Mouse (Mus musculus) ovary, adult 18-20 months (tissue): Measurements from ENCODE around the gene Rapgef4.
"Not testable (repeated sequence)": the region's sequence is repeated elsewhere in the genome, so short reads cannot be mapped to it uniquely, and the experiment has no call there.

Source experiments
- DNase-seq: peaks from one replicate; pipeline ENCODE4 v3.0.0; 2022; ENCODE audit warnings: low spot score, mixed read lengths

Gene Rapgef4

DNA sequence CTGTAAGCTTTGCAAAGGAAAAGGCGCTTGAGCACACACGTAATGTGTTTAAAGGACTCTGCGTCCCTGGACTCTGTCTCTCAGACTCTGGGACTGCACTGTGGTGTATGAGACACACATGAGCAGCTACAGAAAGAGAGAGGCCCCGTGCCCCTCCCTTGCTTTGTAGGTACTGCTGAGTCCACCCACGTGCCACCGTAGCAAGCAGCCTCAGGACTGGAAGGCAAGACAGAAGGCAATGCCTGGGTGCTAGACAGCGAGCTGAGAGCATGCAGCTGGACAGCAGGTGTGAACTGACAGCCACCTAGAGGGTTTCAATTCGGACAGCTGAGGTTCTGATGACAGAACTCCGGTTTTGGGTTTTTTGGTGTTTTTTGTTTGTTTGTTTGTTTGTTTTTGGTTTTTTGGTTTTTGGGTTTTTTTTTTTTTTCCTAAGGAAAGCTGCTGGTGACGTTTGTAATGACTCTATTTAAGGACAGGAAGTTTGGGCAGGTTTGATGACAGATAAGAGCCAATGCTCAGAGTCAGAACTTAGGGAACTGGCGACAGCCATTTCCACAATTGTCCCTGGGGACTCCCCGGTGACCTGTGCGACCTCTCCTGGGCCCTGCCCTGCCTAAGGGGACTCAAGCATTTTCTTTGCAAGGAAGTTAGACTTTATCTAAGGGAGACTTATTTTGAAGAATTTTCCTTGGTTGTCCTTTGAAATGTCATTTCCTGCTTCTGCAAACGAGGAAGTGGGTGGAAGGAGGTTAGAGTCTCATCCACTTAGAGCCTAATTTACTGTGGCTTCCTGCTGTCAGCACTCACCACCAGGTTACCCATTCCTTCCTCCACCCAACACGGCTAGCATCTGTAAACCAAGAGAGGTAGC lies 136.3 kb downstream of the Rapgef4 start:
- no peak for DNase-seq

DNA sequence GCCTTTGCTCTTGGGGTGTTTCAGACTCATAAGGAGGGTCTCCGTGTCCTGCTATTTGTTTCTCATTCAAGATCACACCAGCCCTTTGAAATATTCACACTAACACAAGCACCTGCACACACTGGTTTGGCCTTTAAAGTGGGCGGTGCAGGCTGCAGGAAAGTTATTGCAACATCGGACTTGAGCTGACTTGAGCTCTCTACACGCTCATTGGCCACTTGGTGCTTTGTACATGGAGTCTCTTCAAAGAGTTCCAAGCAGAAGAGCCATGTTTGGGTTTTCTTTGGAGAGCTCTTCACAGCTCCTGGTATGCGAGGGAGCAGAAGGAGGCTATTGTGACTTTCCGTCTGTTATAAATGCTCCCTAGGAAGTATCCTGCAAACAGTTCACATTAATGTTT lies 139.2 kb downstream of the Rapgef4 start:
- DNase-seq, result no peak

DNA sequence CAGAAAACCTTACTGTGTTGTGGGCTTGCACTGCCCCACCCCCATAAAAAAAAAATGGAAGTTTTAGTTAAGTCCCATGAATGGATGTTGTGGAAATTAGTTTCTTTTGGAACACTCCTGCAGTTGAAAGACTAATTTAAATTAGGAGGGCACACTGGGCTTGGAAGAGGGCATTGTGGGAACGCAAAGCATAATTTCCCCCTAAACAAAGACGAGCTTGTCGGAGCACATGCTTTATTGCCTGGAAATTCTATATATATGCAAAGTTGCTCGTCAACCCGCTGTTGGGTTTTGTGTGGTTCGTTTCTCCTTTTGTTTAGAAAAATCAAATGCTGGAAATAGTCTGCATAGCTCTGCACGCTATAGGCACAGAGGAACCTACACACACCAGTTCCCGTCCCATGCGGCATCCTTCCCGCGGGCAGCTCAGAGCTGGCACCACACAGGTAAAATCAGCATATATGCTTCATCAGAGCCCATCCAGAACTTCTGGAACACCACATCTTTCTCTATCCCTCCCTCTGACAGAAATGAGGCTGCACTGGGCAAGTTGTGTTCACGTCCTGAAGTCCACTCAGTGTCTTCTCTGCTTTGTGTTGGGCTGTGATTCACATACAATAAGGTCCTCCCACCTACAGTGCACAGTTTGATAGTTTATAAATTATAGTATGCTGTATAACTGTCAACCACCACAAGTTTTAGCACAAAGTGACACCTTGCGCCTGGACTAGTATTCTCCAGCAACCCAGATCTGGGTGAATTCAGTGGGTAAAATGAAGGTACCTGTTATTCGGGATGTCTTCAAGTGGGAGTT lies 141.6 kb downstream of the Rapgef4 start:
- DNase-seq, result no peak

DNA sequence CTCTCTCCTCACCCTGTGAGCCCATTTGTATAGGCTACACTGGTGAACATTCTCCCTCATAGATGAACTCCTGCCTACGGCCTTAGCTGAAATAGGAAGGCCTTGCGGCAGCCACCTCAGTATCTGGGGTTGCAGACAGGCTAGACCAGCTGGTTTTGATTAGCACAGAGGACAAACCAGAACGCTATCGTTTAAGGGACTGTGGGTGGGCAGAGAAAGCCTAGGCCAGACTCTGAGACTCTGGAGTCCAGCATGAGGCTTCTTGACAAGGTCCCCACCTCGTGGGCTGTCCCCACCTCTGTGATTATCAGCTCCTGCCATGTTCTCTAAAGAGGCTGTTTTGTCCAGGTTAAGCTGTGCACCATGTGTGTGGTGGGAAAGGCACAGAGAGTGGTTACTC lies 142.8 kb downstream of the Rapgef4 start:
- no peak for DNase-seq

DNA sequence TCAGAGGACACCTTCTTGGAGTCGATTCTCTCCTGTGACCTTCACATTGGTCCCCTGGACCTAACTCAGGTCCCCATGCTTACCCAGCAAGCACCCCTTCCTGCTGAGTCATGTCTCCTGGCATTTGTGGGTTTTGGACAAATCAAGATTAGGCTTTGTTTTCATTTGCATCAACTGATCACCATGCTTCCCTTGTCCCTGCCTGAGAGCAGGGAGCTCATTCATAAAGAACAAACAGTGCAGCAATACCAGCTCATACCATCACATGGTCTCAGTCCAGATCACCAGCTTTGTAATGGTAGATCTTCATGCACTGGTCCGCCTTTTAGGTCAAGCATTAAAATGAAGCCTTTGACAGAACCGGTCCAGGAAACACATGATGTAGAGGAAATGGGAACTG lies 144.7 kb downstream of the Rapgef4 start:
- DNase-seq, result no peak

DNA sequence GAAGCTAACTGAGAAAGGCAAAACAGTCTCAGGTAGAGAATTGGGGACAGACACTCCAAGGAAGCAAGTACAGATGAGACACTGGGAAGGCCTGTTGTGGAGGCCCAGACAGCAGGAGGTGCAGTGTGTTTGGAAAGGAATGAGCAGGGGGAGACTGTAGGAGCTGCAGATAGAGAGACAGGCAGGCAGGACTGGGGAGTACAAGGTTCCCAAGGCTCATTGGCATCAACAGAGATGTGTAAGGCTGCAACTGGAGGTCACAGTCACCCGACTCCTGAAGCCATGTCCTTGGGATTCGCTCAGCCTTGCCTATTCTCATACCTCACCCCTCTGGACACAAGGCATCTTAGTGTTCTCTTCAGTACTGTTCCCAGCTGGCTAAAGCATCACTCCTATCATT lies 145.4 kb downstream of the Rapgef4 start:
- DNase-seq, result peak; percentile 32

DNA sequence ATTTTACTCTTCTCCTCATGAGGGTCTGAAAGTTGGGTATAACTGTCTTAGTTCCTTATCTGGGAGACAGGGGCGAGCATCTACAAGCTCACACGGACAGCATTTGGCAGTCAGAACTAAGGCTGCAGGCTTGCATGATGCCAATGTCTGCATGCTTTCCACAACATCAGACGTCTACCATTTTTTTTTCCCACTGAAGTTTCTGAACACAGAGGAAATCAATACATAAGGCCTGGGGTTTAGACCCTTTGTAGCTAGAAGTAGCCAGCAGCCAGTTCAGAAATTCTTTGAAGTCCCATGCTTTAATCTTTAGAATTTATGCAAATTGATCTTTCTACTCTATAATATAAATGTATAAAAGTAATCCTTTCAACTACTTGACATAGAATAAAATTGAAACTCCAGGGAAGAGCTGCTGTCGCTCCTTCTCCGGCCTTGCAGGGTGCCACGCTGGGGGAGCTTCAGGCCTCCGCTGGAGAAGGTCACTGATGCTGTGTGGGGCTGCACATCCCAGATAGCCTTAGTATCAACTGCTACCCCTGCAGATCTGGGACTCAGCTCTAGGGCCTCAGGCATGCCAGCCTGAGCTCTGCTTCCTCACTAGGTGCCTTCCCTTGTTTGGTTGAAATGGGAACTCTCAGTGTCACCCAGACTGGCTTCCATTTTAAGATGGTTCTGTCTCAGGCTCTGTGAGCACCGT lies 148.7 kb downstream of the Rapgef4 start:
- no peak for DNase-seq

DNA sequence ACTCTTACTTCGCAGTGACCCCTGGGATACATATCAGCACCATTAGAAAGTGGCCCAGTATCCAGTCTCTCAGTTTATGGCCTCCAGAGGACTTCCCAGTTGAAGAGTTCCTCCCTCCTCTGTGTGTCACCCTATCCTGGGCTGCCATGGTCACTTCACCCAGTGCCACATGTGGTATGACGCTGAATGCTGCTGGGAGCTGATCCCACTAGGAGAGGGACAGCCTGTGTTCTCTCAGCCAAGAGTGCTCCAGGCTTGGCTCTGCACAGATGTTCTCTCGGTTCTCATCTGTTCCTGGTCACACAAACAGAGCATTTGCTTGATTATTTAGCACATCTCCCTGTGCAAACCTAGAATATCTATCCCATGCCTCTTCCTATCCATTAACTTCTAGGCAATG lies 151.2 kb downstream of the Rapgef4 start:
- no peak for DNase-seq

DNA sequence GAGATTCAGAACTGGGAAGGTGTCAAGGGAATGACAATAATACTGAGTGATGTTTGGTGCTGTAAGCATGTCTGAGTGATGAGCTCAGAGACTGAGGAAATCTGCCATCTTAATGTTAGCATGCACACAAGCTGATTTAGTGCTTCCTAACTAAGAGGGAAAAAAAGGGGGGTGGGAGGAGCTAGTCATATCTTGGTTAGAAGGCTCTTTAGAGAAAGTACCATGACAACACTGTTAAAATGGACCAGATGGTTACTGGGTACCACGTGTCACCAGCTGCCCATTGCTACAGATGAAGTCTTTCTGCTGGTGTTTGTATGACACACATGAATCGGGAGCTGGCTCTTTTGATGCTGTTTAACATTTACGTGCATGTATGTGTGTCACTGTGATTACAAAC lies 155.0 kb downstream of the Rapgef4 start:
- DNase-seq, result no peak

DNA sequence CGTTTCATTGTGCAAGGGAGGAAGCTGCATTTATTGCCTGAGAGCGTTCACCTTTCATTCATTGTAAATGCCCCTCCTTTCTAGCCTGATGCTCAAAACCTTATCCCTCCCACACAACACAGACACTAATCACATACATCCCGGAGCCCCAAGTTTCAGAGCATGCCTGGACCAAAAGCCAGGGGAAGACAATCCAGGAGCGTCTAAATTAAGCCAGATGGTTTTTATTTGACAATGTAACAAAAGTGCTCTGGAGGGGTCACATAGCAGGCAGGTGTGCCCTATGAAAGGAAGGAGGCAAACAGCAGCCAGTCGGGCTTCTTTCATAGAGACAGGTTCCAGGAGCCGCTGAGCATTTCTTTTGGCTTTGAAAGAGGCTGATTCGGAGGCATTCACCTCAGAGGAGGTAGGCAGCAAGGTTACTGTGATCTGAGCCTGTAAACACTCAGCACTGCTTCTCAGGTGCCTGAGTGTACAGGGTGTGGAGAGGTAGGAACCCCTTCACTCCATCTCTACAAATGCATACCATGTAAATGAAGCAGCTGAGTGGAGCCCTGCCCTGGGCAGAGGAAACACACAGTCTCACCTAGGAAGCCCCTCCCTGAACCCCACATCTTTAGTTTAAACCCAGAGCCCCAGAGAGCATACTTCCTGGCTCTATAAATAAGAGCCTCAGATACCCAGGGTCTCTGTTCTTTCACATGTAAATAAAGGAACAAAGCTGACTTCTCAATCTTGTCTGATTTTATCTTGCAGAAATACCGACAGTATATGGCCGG lies 155.6 kb downstream of the Rapgef4 start:
- DNase-seq, result no peak

DNA sequence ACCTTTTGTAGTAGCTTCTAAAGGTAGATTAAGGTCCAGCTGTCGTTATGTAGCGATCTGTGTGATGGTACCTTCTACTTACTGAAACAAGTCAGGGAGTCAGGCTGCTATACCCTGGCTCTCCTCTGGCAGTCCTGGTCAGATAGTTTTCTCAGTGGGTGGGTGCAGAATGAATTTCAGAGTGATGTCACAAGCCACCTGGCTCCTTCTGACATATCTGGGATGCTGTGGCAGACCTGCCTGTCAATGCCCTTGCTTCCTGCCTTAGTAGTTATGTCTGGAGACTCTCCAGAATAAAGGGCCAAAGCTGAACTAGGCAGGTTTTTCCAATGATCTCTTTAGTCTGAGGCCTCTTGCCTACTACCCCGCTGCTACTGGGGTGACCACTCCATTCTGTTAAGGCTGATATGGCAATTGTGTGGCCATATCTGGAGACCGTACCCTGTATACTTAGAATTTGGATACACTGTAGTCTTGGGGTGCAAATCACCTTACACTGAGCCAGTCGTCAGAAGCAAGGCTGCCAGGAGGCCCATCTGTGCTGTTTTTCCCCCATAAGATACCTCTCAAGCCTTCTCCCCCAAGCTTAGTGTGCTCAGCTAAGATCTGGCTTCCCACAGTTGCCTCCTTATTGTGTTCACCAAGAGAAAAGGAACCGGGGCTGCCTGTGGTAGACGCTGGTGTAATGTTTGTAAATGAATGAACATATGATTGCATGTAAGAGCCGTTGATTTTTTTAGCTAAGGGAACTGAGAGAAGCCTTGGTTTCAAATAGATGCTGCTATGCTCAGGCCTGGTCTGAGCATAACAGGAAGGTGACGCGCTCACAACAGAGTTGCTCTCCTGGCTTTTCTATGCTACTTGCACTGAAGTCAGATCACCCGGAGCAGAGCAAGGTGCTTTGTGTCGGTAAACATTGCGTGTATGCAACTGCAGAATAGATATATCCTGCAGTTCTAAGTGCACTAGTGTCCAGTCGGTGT lies 159.1 kb downstream of the Rapgef4 start:
- no peak for DNase-seq

DNA sequence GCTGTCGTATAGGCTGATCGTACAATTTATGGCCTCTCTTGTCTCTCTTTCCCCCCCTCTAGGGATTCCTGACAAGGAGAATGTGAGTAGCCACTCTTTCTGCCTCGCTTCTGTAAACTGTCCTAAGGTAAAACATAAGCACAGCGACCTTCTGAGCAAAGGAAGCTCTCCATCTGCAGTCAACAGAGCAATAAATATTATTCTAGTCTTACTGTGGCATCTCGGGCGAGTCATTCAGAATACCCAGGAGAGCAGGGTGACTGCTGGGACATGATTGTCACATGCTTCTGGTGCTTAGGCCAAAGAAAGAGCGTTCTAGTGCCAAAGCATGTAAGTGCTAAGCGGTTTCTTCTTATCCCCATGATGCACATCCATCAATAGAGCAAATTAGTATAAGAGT lies 160.1 kb downstream of the Rapgef4 start:
- DNase-seq, result no peak

DNA sequence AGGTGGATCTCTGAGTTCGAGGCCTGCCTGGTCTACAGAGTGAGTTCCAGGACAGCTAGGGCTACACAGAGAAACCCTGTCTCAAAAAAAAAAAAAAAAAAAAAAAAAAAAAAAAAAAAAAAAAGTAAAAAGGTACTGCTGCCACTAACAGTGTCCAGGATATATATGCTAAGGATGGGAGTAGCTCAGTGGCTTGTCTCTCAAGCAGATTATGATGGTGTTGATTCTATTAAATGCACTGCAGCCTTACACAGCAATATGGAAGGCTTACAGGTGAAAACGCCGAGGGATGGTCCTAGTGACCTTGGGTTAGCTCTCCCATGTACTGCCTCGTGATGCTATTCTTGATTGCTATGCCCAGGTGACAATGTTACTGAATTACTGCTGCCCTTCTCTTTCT lies 160.7 kb downstream of the Rapgef4 start:
- DNase-seq, result not testable (repeated sequence)

DNA sequence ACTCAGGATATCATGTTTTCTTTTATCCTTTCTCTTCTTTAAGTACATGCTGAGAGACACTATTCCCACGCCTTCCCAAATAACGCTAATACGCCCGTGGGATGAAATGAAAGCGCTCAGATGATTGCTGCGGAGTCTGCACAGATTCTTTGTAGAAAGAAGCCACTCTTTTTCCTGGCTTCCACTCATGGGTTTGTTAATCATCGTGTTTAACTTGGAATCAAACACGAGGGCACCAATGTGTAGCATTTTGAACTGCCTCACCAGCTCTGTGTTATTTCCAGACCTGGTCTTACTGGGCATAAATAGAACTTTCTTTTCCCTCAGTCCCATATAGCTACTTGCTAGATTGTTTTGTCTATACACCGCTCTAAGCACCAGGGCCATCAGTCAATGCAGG lies 162.4 kb downstream of the Rapgef4 start:
- DNase-seq, result no peak

DNA sequence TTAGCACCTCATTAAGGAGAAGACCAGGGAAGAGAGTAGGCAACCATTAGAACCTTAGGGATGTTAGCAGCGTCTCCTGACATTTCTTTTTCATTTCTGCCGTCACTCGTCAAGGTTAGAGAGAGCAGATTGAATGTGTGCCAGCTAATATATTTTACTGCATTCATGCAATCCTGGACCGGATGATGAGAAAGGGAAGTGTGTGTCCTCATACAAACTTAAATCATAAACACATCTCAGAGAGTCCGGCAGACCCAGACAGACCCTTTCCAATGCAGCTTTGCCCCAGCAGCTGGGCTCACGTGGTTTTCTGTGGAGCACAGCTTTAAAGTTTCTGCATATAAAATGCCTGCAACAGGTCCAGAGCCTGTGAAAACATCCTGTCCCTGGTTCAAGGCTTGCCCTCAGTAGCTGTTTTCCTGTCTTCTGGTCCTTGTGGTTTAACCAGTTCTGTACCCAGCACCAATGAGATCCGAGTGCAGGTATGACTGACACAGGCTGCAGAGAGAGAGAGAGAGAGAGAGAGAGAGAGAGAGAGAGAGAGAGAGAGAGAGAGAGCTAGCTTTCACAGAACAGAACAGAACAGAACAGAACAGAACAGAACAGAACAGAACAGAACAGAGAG lies 163.6 kb downstream of the Rapgef4 start:
- DNase-seq, result no peak

DNA sequence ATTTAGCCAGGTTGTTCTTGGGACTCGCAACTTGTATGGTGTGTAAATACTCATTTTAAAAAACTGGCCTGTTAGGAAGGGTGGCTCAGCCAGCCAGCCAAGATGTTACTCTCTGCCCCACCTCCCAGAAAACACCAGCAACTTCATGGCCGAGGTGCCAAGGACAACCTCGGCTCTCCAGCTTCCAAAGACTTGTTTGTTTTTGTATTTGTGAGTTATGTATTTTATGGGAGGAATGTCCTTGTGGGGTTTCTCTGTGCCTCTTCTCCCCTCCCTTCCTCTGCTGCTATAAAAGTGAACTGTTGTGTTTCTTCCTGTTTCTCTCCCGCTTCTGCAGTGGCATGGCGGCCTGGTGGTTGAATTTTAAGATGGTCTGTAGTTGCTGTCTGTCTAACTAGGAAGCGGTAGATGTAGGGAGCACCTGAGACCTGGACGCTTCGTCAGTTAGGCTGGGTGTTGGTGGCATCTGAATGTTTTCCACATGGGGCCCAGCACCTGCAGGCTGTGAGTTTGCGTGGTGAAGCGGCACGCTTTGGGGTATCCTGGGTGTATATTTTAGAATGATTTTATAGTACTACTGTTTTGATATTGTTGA lies 164.3 kb downstream of the Rapgef4 start:
- peak; percentile 74 for DNase-seq

DNA sequence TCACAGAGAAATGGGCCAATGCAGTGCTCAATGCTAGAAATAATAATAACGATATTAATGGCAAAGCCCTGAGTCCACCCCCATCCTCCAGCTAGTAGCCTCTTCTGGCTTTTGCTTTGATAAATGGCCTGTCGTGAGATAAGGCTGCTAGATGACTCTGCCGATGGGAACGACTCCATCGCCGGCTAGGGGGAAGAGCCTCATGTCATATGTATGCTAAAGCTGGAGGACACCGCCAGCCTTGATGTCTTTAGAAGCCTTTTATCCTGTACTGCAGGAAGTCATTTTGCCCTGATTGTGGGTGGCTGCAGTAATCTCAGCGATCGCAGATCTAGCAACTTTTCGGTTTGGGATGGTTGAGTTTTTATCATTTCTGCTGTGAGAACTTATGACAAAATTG lies 165.0 kb downstream of the Rapgef4 start:
- DNase-seq, result no peak

DNA sequence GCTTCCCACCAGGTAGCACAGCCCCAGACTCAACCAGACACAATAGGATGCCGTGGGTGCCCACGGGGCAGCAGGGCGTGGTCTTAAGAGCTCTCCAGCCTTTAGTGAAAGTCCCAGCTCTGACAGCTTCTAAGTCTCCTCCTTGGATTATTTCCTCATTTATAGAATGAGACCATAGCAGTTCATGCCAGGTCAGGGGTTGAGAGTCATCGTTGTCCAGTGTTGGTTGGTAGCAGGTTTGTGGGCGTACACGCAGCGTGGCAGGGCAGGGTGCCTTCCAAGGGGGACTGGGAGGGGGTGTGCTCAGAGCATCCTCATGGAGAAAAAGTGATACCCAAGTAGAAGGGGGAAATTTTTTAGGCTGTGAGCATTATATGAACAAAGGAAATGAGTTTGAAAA lies 166.2 kb downstream of the Rapgef4 start:
- no peak for DNase-seq

DNA sequence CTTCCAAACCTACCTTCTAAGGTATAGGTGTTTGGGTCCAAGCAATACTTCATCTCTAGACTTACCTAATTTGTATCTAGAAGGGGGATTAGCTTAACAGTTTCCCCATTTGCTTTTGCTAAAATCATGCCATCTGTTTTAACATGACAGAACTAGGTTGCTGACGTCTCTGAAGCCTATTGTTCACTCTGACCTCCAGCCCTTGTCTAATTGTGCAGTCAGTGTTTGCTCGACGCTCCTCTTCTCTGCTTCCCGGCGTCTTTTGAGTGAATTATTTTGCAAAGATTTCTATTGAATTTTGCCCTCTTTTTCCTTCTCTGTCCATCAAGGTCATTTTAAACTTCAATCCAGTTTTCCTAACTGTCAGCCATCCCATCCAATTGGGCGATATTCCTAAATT lies 166.7 kb downstream of the Rapgef4 start:
- no peak for DNase-seq

DNA sequence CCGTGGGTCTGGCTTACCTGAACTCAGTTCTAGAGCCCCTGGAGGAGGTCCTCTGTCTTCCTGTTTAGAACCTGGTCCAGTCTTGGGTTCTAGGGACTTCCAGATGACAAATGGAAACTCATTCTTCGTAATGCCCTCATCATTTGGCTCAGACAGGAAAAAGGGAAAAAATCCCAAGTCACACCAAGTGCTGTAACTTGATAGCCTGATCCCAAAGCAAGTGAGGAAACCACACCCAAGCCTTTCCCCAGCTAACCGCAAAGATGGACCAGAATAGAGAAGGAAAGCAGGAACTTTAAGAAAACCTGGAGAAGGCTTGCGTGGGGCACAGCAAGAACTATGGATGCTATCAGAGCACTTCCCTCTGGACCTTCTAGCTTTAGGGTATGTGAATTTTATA lies 167.6 kb downstream of the Rapgef4 start:
- DNase-seq, result no peak
